Comparison of ENCODE assay signal across 8 mouse cellular contexts in genomic region chr17:78562768-78563660, GRCm38 (mm10). TPM values are rescaled to one million over a fixed set of nuclear protein-coding genes. Genes with fewer than 3 reads are reported as not detected.
A peak's percentile ranks its signal among the peaks of the same experiment; 100 is the strongest.
DNase-seq lines count a peak whose midpoint lies in the region; ATAC-seq and TF ChIP-seq lines count a peak whose summit lies in the region.

No protein-coding gene starts in this region.

- no peak overlapping the region for H3K4me3 ChIP-seq in forebrain, embryonic 11.5 days (ENCODE audit: low read depth, low read length)
- no peak overlapping the region for H3K4me3 ChIP-seq in forebrain, embryonic 16.5 days (replicated peaks; ENCODE audit: low read length)
- H3K4me3 ChIP-seq in heart, postnatal 0 days (ENCODE audit: low read depth, low read length): peak overlapping the region; percentile 8; the same call in 1 of the 2 replicates

- TF ChIP-seq EP300 in heart, postnatal 0 days (IDR thresholded peaks at IDR 0.05; ENCODE audit: low read depth): no peak

- H3K9ac ChIP-seq in forebrain, embryonic 11.5 days (ENCODE audit: low read length): no peak overlapping the region
- H3K9ac ChIP-seq in forebrain, embryonic 16.5 days (replicated peaks; ENCODE audit: low read depth, low read length): no peak overlapping the region
- H3K9ac ChIP-seq in heart, postnatal 0 days (replicated peaks; ENCODE audit: low read depth, low read length): no peak overlapping the region

- 45% methylated on average over 18 of the region's 18 CpGs for WGBS in forebrain, embryonic 11.5 days
- WGBS in forebrain, embryonic 16.5 days: 33% methylated on average over 18 of the region's 18 CpGs
- WGBS in heart, postnatal 0 days: 27% methylated on average over 18 of the region's 18 CpGs

- H3K27me3 ChIP-seq in forebrain, embryonic 11.5 days (ENCODE audit: control insufficient read depth, insufficient read depth, low read length): no peaks in the 10 kb centered on the region
- no peaks in the 10 kb centered on the region for H3K27me3 ChIP-seq in forebrain, embryonic 16.5 days (replicated peaks; ENCODE audit: control insufficient read depth, insufficient read depth, low read length)
- H3K27me3 ChIP-seq in Patski: no peaks in the 10 kb centered on the region
- no peaks in the 10 kb centered on the region for H3K27me3 ChIP-seq in heart, postnatal 0 days (ENCODE audit: control insufficient read depth, insufficient read depth, low read length)

- CTCF ChIA-PET in Patski (lab: Charles Lee): interaction anchor here (0.9 to 1.7 kb wide), 6 partner anchors 9 to 65 kb away, joined by 3 to 5 read pairs (median 3); no protein-coding TSS in a partner anchor

- H3K9me3 ChIP-seq in forebrain, embryonic 11.5 days (ENCODE audit: control insufficient read depth, low read length): no peaks in the 10 kb centered on the region
- no peaks in the 10 kb centered on the region for H3K9me3 ChIP-seq in forebrain, embryonic 16.5 days (ENCODE audit: control insufficient read depth, low read length)
- no peaks in the 10 kb centered on the region for H3K9me3 ChIP-seq in heart, postnatal 0 days (replicated peaks; ENCODE audit: control insufficient read depth, low read length)

- no peak for DNase-seq in forebrain, embryonic 11.5 days (ENCODE audit: low spot score)
- DNase-seq in Patski (ENCODE audit: low read depth, low spot score) (no peak), liver (peak; percentile 43)
- DNase-seq in heart, postnatal 0 days (ENCODE audit: low spot score): no peak
- DNase-seq in frontal cortex, postnatal 10 days (ENCODE audit: low spot score in 2 of 2): no peak
- DNase-seq in layer of hippocampus, postnatal 14 days (ENCODE audit: low spot score in 2 of 2): no peak
- DNase-seq in layer of hippocampus, postnatal 36 days: no peak

- H3K27ac ChIP-seq in forebrain, embryonic 11.5 days (ENCODE audit: low read depth, low read length): no peak overlapping the region
- H3K27ac ChIP-seq in forebrain, embryonic 16.5 days (ENCODE audit: low read length): no peak overlapping the region
- no peak overlapping the region for H3K27ac ChIP-seq in heart, postnatal 0 days (ENCODE audit: low read depth)

- H3K4me2 ChIP-seq in forebrain, embryonic 11.5 days (ENCODE audit: low read depth, low read length, severe bottlenecking): 0 out of 2 replicates have a peak overlapping the region, but pooled peaks have one; percentile 5
- no peak overlapping the region; the same call in 1 of the 2 replicates for H3K4me2 ChIP-seq in forebrain, embryonic 16.5 days (ENCODE audit: low read length)
- peak overlapping the region; percentile 39 for H3K4me2 ChIP-seq in heart, postnatal 0 days (ENCODE audit: low read depth, low read length)

- peak; percentile 40 for ATAC-seq in forebrain, embryonic 11.5 days (replicated peaks; ENCODE audit: low FRiP score)
- ATAC-seq in forebrain, embryonic 16.5 days: no peak
- peak; percentile 74 for ATAC-seq in Patski
- ATAC-seq in heart, postnatal 0 days (ENCODE audit: insufficient read depth, low read depth): no peak

- POLR2A ChIA-PET in Patski (lab: Charles Lee): interaction anchor here (0.9 kb wide), 1 partner anchor 24 kb away, joined by 3 read pairs; no protein-coding TSS in a partner anchor

- 0 out of 2 replicates have a peak, but pooled peaks cover 3% of the 10 kb centered on the region for H3K4me1 ChIP-seq in forebrain, embryonic 11.5 days (replicated peaks; ENCODE audit: control insufficient read depth, insufficient read depth, low read length)
- no peaks in the 10 kb centered on the region for H3K4me1 ChIP-seq in forebrain, embryonic 16.5 days (replicated peaks; ENCODE audit: control insufficient read depth, insufficient read depth, low read length)
- 0 out of 2 replicates have a peak, but pooled peaks cover 4% of the 10 kb centered on the region for H3K4me1 ChIP-seq in heart, postnatal 0 days (ENCODE audit: control insufficient read depth, insufficient read depth)

- in situ Hi-C loops in Patski (cut with MboI; ENCODE audit: low pct_unique_long_range_greater_than_20kb): no loop called here

- H3K36me3 ChIP-seq in forebrain, embryonic 11.5 days (ENCODE audit: control insufficient read depth, insufficient read depth, low read length): no peaks in the 10 kb centered on the region
- no peaks in the 10 kb centered on the region for H3K36me3 ChIP-seq in forebrain, embryonic 16.5 days (ENCODE audit: control insufficient read depth, insufficient read depth)
- H3K36me3 ChIP-seq in heart, postnatal 0 days (replicated peaks; ENCODE audit: control insufficient read depth, insufficient read depth, low read length): no peaks in the 10 kb centered on the region

- no peak for TF ChIP-seq CTCF in Patski (IDR thresholded peaks at IDR 0.05)
- no peak for TF ChIP-seq CTCF in heart, postnatal 0 days (IDR thresholded peaks at IDR 0.05; ENCODE audit: low read depth)

RNA-seq across cellular contexts. Expression of gene Vit, which starts 55.1 kb away (rescaled TPM):
- polyA plus RNA-seq in forebrain, embryonic 11.5 days (2014; fragmentation: Nextera tagmentation; extraction: Ambion mirVana): 3.4 and 3.8 TPM in 2 replicates
- 14.4 and 15.6 TPM in 2 replicates for polyA plus RNA-seq in forebrain, embryonic 16.5 days (2015; fragmentation: Nextera tagmentation; extraction: Ambion mirVana)
- 95.0 TPM for polyA plus RNA-seq in Patski (2021)
- 0.80 TPM in 1 of 2 replicates, not detected in the other for total RNA-seq in heart, postnatal 0 days (2014; rRNA removed; ENCODE audit: low replicate concordance)
- 0.61 and 0.69 TPM in 2 replicates for polyA plus RNA-seq in heart, postnatal 0 days (2015; fragmentation: Nextera tagmentation; extraction: Ambion mirVana)
- total RNA-seq in layer of hippocampus, postnatal 14 days (2021): 10 to 100 TPM in 1 of 2 experiments, 1 to 10 TPM in 1; 8.0 to 10.2 TPM
- total RNA-seq in layer of hippocampus, postnatal 36 days (2021): 1 to 10 TPM; 3.9 to 5.3 TPM

Comparison
In these comparisons a context has a peak if more than half of its experiments do, and no peak if none do; other contexts are left out.
1. ATAC-seq: peak in forebrain, embryonic 11.5 days (single experiment) and Patski (single experiment); none in forebrain, embryonic 16.5 days (single experiment) and heart, postnatal 0 days (single experiment).